Mouse (Mus musculus) CD4-positive, CD25-positive, alpha-beta regulatory T cell (primary cell): ENCODE results near the gene Cage1. TPM values are rescaled to one million over a fixed set of nuclear protein-coding genes. Genes with fewer than 3 reads are reported as not detected.

Experiments
- polyA plus RNA-seq: library from polyadenylated mRNA; unstranded; fragments of 100-300 nt; shearing (Covaris generic); gene quantifications from one replicate; pipeline ENCODE4 v1.2.1, GENCODE M21; 2017

Gene Cage1
- polyA plus RNA-seq: 1.2 TPM

DNA sequence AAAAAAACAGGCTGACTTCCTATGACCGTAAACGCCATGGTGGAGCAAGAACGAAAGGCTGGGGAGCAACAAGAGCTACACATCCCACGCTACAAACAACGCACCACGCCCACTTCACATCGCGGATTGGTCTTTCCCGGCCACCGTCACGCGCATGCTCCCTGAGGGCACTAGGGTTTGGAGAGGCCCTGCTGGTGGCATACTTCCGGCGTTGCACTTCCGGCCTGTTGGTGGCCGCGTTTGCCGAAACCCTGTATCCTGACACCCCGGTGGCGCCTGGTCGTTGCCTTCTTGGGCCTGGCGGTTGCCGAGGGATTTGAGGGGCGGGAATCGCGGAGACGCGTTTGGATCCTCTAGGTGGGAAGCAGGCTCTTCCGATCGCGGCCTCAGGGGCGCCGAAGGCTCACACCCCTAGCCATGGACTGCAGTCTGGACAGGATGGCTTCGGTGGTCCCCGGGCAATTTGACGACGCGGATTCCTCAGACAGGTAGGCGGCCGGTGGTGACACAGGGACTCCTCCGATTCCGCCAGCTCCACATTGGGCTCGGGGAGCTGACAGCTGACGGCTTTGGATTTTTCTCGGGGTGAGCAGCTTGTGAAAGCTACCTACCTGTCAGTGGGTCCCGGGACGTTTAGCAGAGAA, at the start of gene Cage1:
Gene Cage1 (minus strand): TSS at position 26 of the 644 bp plus-strand sequence.

DNA sequence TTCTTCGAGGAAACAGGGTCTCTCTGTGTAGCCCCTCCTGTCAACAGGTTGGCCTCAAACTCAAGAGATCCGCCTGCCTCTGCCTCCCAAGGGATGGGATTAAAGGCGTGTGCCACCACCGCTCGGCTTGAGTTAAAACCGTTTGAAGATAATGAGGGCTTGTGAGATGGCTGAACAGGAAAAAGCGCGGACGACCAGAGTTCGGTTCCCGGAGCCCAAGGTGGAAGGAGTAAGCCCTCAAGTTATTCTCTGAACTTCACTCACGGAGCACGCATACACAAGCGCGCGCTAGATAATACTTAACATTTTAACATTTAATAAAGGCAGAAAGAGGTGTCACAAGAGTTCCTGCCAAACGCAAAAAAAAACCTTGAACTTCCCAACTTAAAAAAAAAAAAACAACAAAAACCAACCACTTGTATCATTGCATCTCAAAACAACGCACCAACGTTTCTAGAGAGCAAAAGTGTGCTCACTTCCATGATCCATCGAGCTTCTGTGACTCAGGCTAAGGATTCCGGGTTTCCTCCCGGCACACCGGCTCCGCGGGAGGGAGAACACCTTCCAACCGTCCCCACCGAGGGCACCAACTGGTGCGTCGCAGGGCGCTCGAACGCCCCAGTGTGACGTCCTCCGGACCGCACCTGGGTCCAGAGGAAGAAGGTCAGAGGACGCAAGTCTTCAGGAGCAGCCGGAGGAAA, 376 bp downstream of the Cage1 start, which contains the start of gene Riok1:
Gene Riok1 (plus strand): TSS at position 653 of the 701 bp plus-strand sequence.

DNA sequence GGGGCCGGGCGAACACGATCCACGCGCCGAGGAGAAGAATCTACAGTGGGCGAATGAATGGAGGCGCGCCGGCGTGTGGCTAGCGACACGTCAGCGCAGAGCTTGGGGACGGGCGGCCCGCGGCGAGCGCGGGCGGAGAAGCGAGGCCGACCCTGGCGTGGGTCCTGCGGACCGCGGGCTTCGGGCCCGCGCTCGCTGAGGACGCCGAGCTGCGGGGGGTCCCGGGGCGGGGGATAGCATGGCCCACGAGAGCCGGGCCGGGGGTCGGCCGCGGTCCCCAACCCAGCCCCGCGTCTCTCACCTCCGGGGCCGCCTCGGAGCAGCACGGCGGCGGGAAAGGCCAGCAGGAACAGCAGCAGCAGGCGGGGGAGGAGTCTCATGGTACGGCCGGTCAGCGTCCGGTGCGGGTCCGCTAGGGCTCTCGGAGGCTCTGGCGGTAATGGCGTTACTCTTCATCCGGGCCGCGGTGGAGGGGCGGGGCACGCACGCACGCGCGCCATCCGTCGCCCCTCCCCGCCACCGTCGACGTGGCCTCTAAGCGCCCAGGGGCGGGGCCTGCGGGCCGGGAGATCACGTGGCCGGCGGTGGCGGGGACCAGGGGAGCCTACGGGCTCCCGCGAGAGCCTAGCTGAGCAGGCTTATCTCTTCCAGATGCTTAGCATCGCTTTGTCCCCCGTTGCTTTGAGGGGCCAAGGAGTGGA, 43.0 kb downstream of the Cage1 start, which contains the start of gene Ssr1:
Gene Ssr1 (minus strand): TSS at position 514 of the 701 bp plus-strand sequence.

Other genes starting within 250 kb of the Cage1 start
- 63.1 TPM for gene Ssr1, start 42.9 kb downstream of the Cage1 start, polyA plus RNA-seq
- gene Riok1, start 74 bp downstream of the Cage1 start, polyA plus RNA-seq: 94.2 TPM
- 0.06 TPM for gene Dsp, start 114.2 kb upstream of the Cage1 start, polyA plus RNA-seq
- gene Snrnp48, start 167.9 kb upstream of the Cage1 start, polyA plus RNA-seq: 70.2 TPM